Mouse (Mus musculus): ENCODE measurements around the gene Dock1. TPM values are rescaled to one million over a fixed set of nuclear protein-coding genes. Genes with fewer than 3 reads are reported as not detected.

Gene Dock1
- polyA plus RNA-seq, 1 experiment = 19.6 TPM

DNA sequence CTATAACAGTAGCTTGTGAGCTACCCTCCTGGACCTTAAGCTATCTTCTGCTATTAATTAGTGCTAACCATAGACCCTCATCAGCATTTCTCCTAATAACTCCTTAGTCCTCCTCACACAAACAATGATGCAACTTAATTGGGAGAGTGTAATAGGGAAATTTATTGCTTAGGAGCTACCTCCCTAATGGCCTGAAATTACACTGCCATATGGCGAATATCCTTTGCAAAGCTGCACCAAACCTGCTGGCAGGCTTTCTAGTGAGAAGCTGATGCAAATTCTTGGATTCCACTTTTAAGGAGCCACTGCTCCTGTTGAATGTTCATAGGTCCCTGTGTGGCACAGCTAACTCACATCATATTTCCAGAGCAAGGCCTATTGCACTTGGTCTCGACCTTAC is 320.5 kb downstream of the Dock1 start:
- no peak for DNase-seq
- no peak overlapping the region for H3K4me3 ChIP-seq (ENCODE audit: insufficient read depth, low read depth, low read length)
- no peak overlapping the region for H3K27ac ChIP-seq (ENCODE audit: insufficient read depth, low read depth, low read length)
- no peak for TF ChIP-seq CTCF (conservative IDR thresholded peaks at IDR 0.05; ENCODE audit: insufficient read depth, insufficient read length, low read depth, low read length)
- TF ChIP-seq POLR2A (IDR thresholded peaks at IDR 0.05; ENCODE audit: low read depth, low read length) = no peak
- H3K36me3 ChIP-seq (ENCODE audit: control insufficient read depth, insufficient read depth, low read length) = no peaks in the 10 kb centered on the region
- no peaks in the 10 kb centered on the region for H3K27me3 ChIP-seq (replicated peaks; ENCODE audit: control insufficient read depth, insufficient read depth, low read length)
- WGBS = 87% methylated on average over 2 of the region's 2 CpGs
- no peaks in the 10 kb centered on the region for H3K4me1 ChIP-seq (ENCODE audit: control insufficient read depth, insufficient read depth, low read length)

DNA sequence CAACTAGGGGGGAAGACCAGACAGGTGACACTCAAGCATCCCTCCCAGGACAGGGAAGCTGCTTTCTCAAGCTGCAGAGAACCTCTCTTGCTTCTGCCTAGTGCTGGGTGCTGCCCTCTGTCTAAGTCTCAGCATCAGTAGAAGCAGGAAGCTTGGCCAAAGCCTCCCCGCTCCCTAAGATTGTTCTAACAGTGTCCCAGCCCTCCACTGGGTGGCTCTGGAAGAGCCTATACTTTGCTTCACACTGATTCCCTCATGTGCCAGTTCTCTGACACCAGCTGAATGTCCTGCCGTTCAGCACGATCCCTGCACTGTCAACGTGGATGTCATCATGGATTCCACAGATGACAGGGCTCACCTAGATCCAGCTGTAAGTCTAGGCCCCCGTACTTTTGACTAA is 324.5 kb downstream of the Dock1 start:
- no peaks in the 10 kb centered on the region; the same call in 1 of the 2 replicates for H3K36me3 ChIP-seq (ENCODE audit: control insufficient read depth, insufficient read depth, low read length)
- no peaks in the 10 kb centered on the region for H3K4me1 ChIP-seq (ENCODE audit: control insufficient read depth, insufficient read depth, low read length)
- H3K27ac ChIP-seq (ENCODE audit: insufficient read depth, low read depth, low read length) = no peak overlapping the region
- no peak for DNase-seq
- no peaks in the 10 kb centered on the region for H3K27me3 ChIP-seq (replicated peaks; ENCODE audit: control insufficient read depth, insufficient read depth, low read length)
- 93% methylated on average over 5 of the region's 5 CpGs for WGBS
- H3K4me3 ChIP-seq (ENCODE audit: insufficient read depth, low read depth, low read length) = no peak overlapping the region
- no peak for TF ChIP-seq POLR2A (IDR thresholded peaks at IDR 0.05; ENCODE audit: low read depth, low read length)
- TF ChIP-seq CTCF (conservative IDR thresholded peaks at IDR 0.05; ENCODE audit: insufficient read depth, insufficient read length, low read depth, low read length) = no peak

DNA sequence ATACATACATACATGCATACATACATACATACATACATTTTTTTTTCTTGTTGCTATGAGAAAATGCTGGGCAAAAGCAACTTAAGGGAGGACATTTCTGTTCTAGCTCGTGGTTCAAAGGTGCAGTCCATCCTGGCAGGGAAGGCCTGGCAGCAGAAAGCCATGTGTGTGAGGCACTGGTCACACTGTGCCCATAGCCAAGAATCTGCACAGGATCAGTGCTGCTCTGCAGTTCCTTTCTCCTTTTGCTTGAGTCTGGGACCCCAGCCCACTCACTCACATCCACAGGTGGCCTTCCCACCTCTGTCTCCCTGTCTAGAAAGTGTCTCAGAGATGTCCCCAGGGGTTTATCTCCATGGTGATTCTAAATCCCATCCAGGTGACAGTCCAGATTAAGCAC is 331.8 kb downstream of the Dock1 start:
- no peaks in the 10 kb centered on the region; the same call in 1 of the 2 replicates for H3K36me3 ChIP-seq (ENCODE audit: control insufficient read depth, insufficient read depth, low read length)
- TF ChIP-seq POLR2A (IDR thresholded peaks at IDR 0.05; ENCODE audit: low read depth, low read length) = no peak
- no peak for TF ChIP-seq CTCF (conservative IDR thresholded peaks at IDR 0.05; ENCODE audit: insufficient read depth, insufficient read length, low read depth, low read length)
- DNase-seq = no peak

DNA sequence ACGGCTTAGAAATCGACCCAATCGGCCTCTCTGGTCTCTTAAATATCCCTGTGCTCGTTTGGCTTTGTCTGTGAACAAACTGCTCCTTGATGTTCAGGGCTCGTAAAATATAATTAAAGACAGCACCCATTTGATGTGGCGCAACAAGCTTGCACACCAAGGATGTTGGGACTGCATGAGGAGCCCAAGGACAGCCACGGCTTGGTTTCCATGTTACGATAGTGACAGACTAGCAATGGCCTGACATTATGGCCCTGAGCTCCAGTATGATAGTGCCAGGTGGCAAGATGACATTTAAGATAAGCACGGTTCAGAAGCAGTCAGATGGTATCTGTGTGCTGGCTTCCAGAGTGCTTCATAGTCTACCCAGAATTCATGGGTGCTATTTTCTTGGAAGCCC is 332.4 kb downstream of the Dock1 start:
- H3K4me3 ChIP-seq (ENCODE audit: insufficient read depth, low read depth, low read length) = no peak overlapping the region
- H3K4me1 ChIP-seq (ENCODE audit: control insufficient read depth, insufficient read depth, low read length) = no peaks in the 10 kb centered on the region
- H3K27me3 ChIP-seq (replicated peaks; ENCODE audit: control insufficient read depth, insufficient read depth, low read length) = no peaks in the 10 kb centered on the region
- WGBS = 70% methylated on average over 9 of the region's 9 CpGs
- no peaks in the 10 kb centered on the region; the same call in 1 of the 2 replicates for H3K36me3 ChIP-seq (ENCODE audit: control insufficient read depth, insufficient read depth, low read length)
- H3K27ac ChIP-seq (ENCODE audit: insufficient read depth, low read depth, low read length) = no peak overlapping the region
- no peak for TF ChIP-seq POLR2A (IDR thresholded peaks at IDR 0.05; ENCODE audit: low read depth, low read length)
- TF ChIP-seq CTCF (conservative IDR thresholded peaks at IDR 0.05; ENCODE audit: insufficient read depth, insufficient read length, low read depth, low read length) = no peak
- DNase-seq = no peak

More for the DNA sequence above, 331.8 kb downstream of the Dock1 start:
- no peaks in the 10 kb centered on the region for H3K27me3 ChIP-seq (replicated peaks; ENCODE audit: control insufficient read depth, insufficient read depth, low read length)
- H3K4me1 ChIP-seq (ENCODE audit: control insufficient read depth, insufficient read depth, low read length) = no peaks in the 10 kb centered on the region
- 97% methylated on average over 1 of the region's 1 CpGs for WGBS
- no peak overlapping the region for H3K27ac ChIP-seq (ENCODE audit: insufficient read depth, low read depth, low read length)
- H3K4me3 ChIP-seq (ENCODE audit: insufficient read depth, low read depth, low read length) = no peak overlapping the region

DNA sequence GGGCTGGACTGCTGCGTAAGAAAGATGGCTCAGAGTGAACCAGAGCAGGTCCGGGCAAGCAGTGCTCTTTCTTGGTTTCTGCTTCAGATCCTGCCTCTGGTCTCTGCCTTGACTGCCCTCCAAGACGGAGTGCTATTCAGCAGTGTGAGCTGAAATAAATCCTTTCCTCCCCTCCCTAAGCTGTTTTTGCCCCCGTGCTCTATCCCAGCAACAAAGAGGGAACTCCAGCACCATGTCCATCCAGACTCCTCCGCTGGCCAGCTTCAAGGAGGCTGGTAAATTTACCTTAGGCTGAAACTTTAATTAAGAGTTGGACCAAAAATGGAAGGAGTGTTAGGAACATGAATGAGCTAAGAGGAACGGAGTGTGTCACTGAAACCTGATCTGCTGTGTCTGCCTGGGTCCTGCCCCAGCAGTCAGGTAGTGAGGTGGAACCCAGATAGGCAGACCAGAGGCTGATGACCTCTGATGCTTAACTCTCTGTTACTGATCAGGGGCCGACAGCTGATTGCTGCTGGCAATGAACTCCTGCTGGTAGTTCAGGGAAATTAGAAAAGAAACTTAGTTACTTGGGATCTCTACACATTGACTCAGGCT is 335.6 kb downstream of the Dock1 start:
- WGBS = 60% methylated on average over 7 of the region's 7 CpGs
- no peaks in the 10 kb centered on the region for H3K4me1 ChIP-seq (ENCODE audit: control insufficient read depth, insufficient read depth, low read length)
- H3K27me3 ChIP-seq (replicated peaks; ENCODE audit: control insufficient read depth, insufficient read depth, low read length) = no peaks in the 10 kb centered on the region
- H3K4me3 ChIP-seq (ENCODE audit: insufficient read depth, low read depth, low read length) = no peak overlapping the region
- TF ChIP-seq POLR2A (IDR thresholded peaks at IDR 0.05; ENCODE audit: low read depth, low read length) (no peak), CTCF (conservative IDR thresholded peaks at IDR 0.05; ENCODE audit: insufficient read depth, insufficient read length, low read depth, low read length) (no peak)
- H3K27ac ChIP-seq (ENCODE audit: insufficient read depth, low read depth, low read length) = no peak overlapping the region
- no peaks in the 10 kb centered on the region for H3K36me3 ChIP-seq (ENCODE audit: control insufficient read depth, insufficient read depth, low read length)
- DNase-seq = no peak

DNA sequence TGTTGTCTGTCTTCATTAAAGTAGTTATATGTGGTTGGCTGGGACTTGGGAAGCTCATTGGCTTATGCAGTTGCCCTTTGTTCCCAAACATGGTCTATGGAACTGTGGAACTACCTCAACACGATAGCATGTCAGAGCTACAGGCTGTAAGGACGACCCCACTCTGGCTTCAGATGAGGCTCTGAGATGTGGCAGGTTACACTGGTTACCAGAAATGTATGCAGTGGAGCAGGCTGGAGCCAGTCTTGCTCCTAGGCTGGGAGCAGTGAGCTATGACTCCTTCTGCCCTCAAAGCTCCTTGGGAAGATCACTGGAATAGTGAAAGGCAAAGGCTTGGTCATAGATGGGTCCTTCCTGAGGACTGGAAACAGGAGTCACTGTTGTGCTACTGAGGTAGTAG is 337.6 kb downstream of the Dock1 start:
- WGBS = 40% methylated on average over 2 of the region's 2 CpGs
- no peak for DNase-seq
- no peaks in the 10 kb centered on the region for H3K4me1 ChIP-seq (ENCODE audit: control insufficient read depth, insufficient read depth, low read length)
- H3K27ac ChIP-seq (ENCODE audit: insufficient read depth, low read depth, low read length) = no peak overlapping the region
- no peaks in the 10 kb centered on the region for H3K36me3 ChIP-seq (ENCODE audit: control insufficient read depth, insufficient read depth, low read length)
- no peaks in the 10 kb centered on the region for H3K27me3 ChIP-seq (replicated peaks; ENCODE audit: control insufficient read depth, insufficient read depth, low read length)
- no peak for TF ChIP-seq CTCF (conservative IDR thresholded peaks at IDR 0.05; ENCODE audit: insufficient read depth, insufficient read length, low read depth, low read length)
- TF ChIP-seq POLR2A (IDR thresholded peaks at IDR 0.05; ENCODE audit: low read depth, low read length) = no peak
- H3K4me3 ChIP-seq (ENCODE audit: insufficient read depth, low read depth, low read length) = no peak overlapping the region

DNA sequence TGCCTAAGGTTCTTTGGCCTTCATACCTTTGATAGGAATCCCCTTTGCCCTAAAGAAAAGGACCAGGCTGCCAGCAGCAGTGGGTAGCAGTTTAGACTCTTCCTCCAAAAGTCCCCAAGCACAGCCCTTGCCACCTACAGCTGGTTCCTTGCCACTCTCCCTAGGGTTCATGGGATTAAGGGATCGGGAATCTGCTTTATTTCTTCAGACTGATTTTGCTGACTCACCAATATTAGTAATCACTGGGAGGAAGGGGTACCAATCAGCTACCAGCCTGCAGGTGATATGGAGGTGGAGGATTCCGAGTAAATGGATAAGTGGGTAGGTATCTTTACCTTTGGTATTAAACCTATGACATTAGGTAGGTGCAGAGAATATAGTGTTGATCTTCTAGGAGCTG is 340.5 kb downstream of the Dock1 start:
- H3K36me3 ChIP-seq (ENCODE audit: control insufficient read depth, insufficient read depth, low read length) = no peaks in the 10 kb centered on the region
- TF ChIP-seq CTCF (conservative IDR thresholded peaks at IDR 0.05; ENCODE audit: insufficient read depth, insufficient read length, low read depth, low read length) (no peak), POLR2A (IDR thresholded peaks at IDR 0.05; ENCODE audit: low read depth, low read length) (no peak)
- H3K27ac ChIP-seq (ENCODE audit: insufficient read depth, low read depth, low read length) = no peak overlapping the region
- WGBS = 95% methylated on average over 2 of the region's 2 CpGs
- H3K27me3 ChIP-seq (replicated peaks; ENCODE audit: control insufficient read depth, insufficient read depth, low read length) = no peaks in the 10 kb centered on the region
- H3K4me3 ChIP-seq (ENCODE audit: insufficient read depth, low read depth, low read length) = no peak overlapping the region
- H3K4me1 ChIP-seq (ENCODE audit: control insufficient read depth, insufficient read depth, low read length) = no peaks in the 10 kb centered on the region
- no peak for DNase-seq
